Mouse (Mus musculus) myocyte (in vitro differentiated cells): ENCODE data around the gene Xpo4. TPM values are rescaled to one million over a fixed set of nuclear protein-coding genes. Genes with fewer than 3 reads are reported as not detected.

ENCODE experiments used
- H3K27me3 ChIP-seq: one replicate; pipeline ENCODE4 v1.6.1; 2011; ENCODE audit not compliant: control insufficient read depth, insufficient read depth, insufficient read length
- H3K36me3 ChIP-seq: one replicate; pipeline ENCODE4 v1.6.1; 2011; ENCODE audit not compliant: control insufficient read depth, insufficient read depth
- H3K4me2 ChIP-seq: one replicate; pipeline ENCODE4 v1.6.1; 2011; ENCODE audit warnings: low read depth, control low read depth
- H3K4me3 ChIP-seq: one replicate; pipeline ENCODE4 v1.5.1; 2011; ENCODE audit warnings: mild to moderate bottlenecking, control low read depth, moderate library complexity
- H3K79me2 ChIP-seq: one replicate; pipeline ENCODE4 v1.6.1; 2011; ENCODE audit not compliant: control insufficient read depth, insufficient read depth
- H3ac ChIP-seq: one replicate; pipeline ENCODE4 v1.6.1; 2011; ENCODE audit not compliant: control insufficient read depth, insufficient read length
- CEBPB ChIP-seq: IDR thresholded peaks from 2 replicates; pipeline ENCODE4 v1.6.1; 2011; ENCODE audit warnings: mild to moderate bottlenecking, moderate library complexity; ENCODE audit not compliant: poor library complexity, insufficient read depth, severe bottlenecking
- E2F4 ChIP-seq: IDR thresholded peaks from one replicate; pipeline ENCODE4 v1.6.1; 2011; ENCODE audit warnings: mild to moderate bottlenecking, control low read depth, moderate library complexity; ENCODE audit not compliant: insufficient read depth
- MAX ChIP-seq: IDR thresholded peaks from one replicate; pipeline ENCODE4 v1.6.1; 2011; ENCODE audit warnings: low read depth, mild to moderate bottlenecking, control low read depth
- MYOD1 ChIP-seq, 3 experiments: IDR thresholded peaks; one replicate each; pipeline ENCODE4 v1.6.1; 2011; ENCODE audit warnings: control low read depth in 2 of 3, low read depth in 2 of 3, mild to moderate bottlenecking in 2 of 3, moderate library complexity in 1 of 3; ENCODE audit not compliant: insufficient read length in 2 of 3, control insufficient read depth in 1 of 3
- MYOG ChIP-seq, 3 experiments: IDR thresholded peaks; one replicate each; pipeline ENCODE4 v1.6.1; 2011; ENCODE audit warnings: control low read depth in 2 of 3, low read depth in 2 of 3, mild to moderate bottlenecking in 2 of 3; ENCODE audit not compliant: insufficient read length in 2 of 3, control insufficient read depth in 1 of 3, insufficient read depth in 1 of 3
- POLR2A ChIP-seq: IDR thresholded peaks from one replicate; pipeline ENCODE4 v1.6.1; 2011; ENCODE audit warnings: low read depth, mild to moderate bottlenecking, control low read depth, moderate library complexity; ENCODE audit not compliant: insufficient read length
- POLR2AphosphoS2 ChIP-seq: IDR thresholded peaks from one replicate; pipeline ENCODE4 v1.6.1; 2011; ENCODE audit warnings: low read depth, control low read depth; ENCODE audit not compliant: insufficient read length
- REST ChIP-seq: IDR thresholded peaks from one replicate; pipeline ENCODE4 v1.6.1; 2011; ENCODE audit warnings: mild to moderate bottlenecking, control low read depth, moderate library complexity; ENCODE audit not compliant: insufficient read depth, insufficient read length
- SRF ChIP-seq: IDR thresholded peaks from one replicate; pipeline ENCODE4 v1.6.1; 2011; ENCODE audit warnings: low read depth; ENCODE audit not compliant: control insufficient read depth, insufficient read length
- TCF12 ChIP-seq: IDR thresholded peaks from one replicate; pipeline ENCODE4 v1.6.1; 2011; ENCODE audit warnings: mild to moderate bottlenecking, control low read depth; ENCODE audit not compliant: poor library complexity, insufficient read depth, severe bottlenecking
- TCF3 ChIP-seq: IDR thresholded peaks from one replicate; pipeline ENCODE4 v1.6.1; 2011; ENCODE audit warnings: low read depth, control low read depth; ENCODE audit not compliant: insufficient read length
- USF1 ChIP-seq: IDR thresholded peaks from one replicate; pipeline ENCODE4 v1.6.1; 2011; ENCODE audit warnings: low read depth, mild to moderate bottlenecking, control low read depth, moderate library complexity
- polyA plus RNA-seq: library from polyadenylated mRNA; unstranded; fragments of >200 nt; fragmentation: generic; extraction: Trizol; gene quantifications from one replicate; pipeline ENCODE4 v1.2.1, GENCODE M21; 2012; ENCODE audit warnings: missing spikeins

Gene Xpo4
- polyA plus RNA-seq, 1 experiment: 3.0 TPM

DNA sequence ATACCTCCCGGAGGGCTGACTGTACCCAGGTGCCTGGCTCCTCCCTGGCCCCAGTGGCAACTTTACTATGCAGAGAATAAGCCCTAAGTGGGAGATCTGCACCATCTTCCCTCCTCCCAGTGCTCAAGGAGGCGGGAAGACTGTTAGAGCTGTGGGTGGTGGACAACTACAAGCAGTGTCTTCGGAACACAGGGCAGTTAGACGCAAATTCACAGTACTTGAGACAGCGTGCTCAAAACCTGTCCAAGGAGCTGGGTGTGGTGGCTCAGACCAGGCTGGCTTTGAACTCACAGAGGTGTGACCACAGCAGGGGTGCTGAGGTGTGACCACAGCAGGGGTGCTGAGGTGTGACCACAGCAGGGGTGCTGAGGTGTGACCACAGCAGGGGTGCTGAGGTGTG is 110.8 kb downstream of the Xpo4 start:
- Histone ChIP-seq H3K79me2 (no peaks in the 10 kb centered on the region), H3K36me3 (peaks cover 8% of the 10 kb centered on the region), H3K4me2 (no peak overlapping the region), H3K27me3 (no peaks in the 10 kb centered on the region), H3K4me3 (no peak overlapping the region), H3ac (no peak overlapping the region)
- TF ChIP-seq MYOG (IDR thresholded peaks at IDR 0.05; ENCODE audit: control insufficient read depth in 1 of 3, insufficient read depth in 1 of 3, insufficient read length in 2 of 3, low read depth in 2 of 3) (no peak), SRF (no peak), TCF12 (no peak), REST (no peak), TCF3 (no peak), MYOD1 (IDR thresholded peaks at IDR 0.05; ENCODE audit: control insufficient read depth in 1 of 3, insufficient read length in 2 of 3, low read depth in 2 of 3) (no peak), CEBPB (no peak), POLR2AphosphoS2 (no peak)

DNA sequence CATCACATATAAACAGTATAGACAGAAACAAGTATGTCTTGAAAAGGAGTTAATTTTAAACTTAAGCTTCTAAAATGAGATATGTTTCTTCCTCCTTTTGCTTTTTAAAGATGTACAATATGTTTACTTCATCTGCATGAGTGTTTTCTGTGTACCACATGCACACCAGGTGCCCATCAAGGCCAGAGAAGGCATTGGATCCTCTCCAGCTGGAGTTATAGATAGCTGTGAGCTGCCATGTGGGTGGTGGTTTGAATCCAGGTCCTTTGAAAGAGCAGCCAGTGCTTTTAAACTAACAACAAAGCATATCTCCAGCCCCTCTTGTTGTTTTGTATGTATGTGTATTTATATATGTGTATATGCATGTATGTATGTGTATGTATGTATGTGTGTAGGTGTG is 112.3 kb downstream of the Xpo4 start:
- Histone ChIP-seq H3K4me3 (no peak overlapping the region), H3ac (no peak overlapping the region), H3K4me2 (no peak overlapping the region), H3K36me3 (peaks cover 8% of the 10 kb centered on the region), H3K27me3 (no peaks in the 10 kb centered on the region), H3K79me2 (no peaks in the 10 kb centered on the region)
- no peak for TF ChIP-seq USF1
- TF ChIP-seq POLR2AphosphoS2: no peak
- no peak for TF ChIP-seq CEBPB
- no peak for TF ChIP-seq POLR2A
- TF ChIP-seq REST: no peak
- no peak for TF ChIP-seq TCF3
- no peak for TF ChIP-seq MYOG (IDR thresholded peaks at IDR 0.05; ENCODE audit: control insufficient read depth in 1 of 3, insufficient read depth in 1 of 3, insufficient read length in 2 of 3, low read depth in 2 of 3)
- no peak for TF ChIP-seq MAX
- TF ChIP-seq E2F4: no peak
- no peak for TF ChIP-seq MYOD1 (IDR thresholded peaks at IDR 0.05; ENCODE audit: control insufficient read depth in 1 of 3, insufficient read length in 2 of 3, low read depth in 2 of 3)
- TF ChIP-seq TCF12: no peak
- TF ChIP-seq SRF: no peak

DNA sequence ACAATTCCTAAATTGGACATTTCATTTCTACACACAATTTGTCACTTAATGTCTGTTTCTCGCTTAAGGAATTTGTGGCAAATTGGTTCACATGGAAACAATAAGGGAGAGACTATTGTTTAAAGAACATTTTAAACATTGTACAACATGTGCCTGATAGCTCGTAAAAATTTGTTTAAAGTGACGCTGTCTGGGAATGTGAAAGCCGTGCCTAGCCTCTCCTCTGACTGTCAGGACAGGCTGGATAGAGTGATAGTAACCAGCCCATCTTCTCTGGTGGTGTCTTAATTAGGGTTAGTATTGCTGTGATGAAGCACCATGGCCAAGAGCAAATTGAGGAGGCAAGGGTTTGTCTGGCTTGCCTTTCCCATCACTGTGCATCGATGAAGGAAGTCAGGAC is 118.2 kb downstream of the Xpo4 start:
- H3K4me3 ChIP-seq: no peak overlapping the region
- TF ChIP-seq POLR2A: no peak
- TF ChIP-seq TCF12: no peak
- no peak for TF ChIP-seq POLR2AphosphoS2
- no peak for TF ChIP-seq E2F4
- TF ChIP-seq MYOD1 (IDR thresholded peaks at IDR 0.05; ENCODE audit: control insufficient read depth in 1 of 3, insufficient read length in 2 of 3, low read depth in 2 of 3): no peak
- no peak for TF ChIP-seq MAX
- no peak for TF ChIP-seq MYOG (IDR thresholded peaks at IDR 0.05; ENCODE audit: control insufficient read depth in 1 of 3, insufficient read depth in 1 of 3, insufficient read length in 2 of 3, low read depth in 2 of 3)
- TF ChIP-seq SRF: no peak
- no peak for TF ChIP-seq USF1
- TF ChIP-seq REST: no peak
- TF ChIP-seq TCF3: no peak
- no peak for TF ChIP-seq CEBPB
- H3K79me2 ChIP-seq: no peaks in the 10 kb centered on the region
- H3K27me3 ChIP-seq: no peaks in the 10 kb centered on the region
- H3K4me2 ChIP-seq: no peak overlapping the region
- no peak overlapping the region for H3ac ChIP-seq
- peaks cover 5% of the 10 kb centered on the region for H3K36me3 ChIP-seq

DNA sequence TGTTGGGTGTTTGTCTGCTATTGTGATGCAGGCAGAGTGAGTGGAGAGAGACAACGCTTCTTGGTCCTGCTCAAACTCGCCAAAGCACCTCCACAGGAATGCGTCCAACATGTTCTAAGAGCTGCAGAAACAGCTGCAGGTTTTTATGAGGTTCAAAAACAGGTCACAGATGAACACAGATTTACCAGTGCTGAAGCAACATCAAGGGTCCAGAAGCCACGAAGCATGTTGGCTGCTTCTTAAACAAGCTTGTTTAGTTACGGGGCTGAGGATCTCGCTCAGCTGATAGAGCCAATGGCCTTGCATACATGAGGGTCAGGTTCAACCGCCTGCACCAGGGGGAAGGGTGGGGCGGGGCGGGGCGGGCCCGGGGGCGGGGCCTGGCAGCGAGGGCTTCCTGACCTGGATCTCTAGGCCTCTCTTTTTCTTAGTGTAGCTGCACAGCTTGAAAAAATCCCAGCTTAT is 118.6 kb downstream of the Xpo4 start:
- H3K4me2 ChIP-seq: no peak overlapping the region

DNA sequence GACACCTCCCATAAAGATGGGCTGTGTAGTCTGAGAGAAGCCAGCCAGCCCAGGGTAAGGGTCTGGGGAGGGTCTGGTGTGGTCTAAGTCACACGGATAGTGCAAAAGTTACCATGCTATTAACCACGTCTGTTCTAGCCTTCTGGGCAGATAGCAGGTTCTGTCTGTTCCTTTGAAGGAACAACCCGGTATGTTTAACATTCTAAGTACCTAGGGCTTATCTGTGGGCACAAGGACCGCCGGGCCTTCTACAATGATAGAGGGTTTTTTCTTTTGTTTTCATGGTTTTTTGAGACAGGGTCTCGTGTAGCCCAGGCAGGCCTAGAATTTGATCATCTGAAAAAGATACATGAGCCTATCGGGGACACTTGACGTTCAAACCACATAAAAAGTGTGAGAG is 119.1 kb downstream of the Xpo4 start:
- no peaks in the 10 kb centered on the region for H3K79me2 ChIP-seq
- H3K4me2 ChIP-seq: no peak overlapping the region
- peaks cover 5% of the 10 kb centered on the region for H3K36me3 ChIP-seq
- H3K27me3 ChIP-seq: no peaks in the 10 kb centered on the region
- no peak for TF ChIP-seq MYOG (IDR thresholded peaks at IDR 0.05; ENCODE audit: control insufficient read depth in 1 of 3, insufficient read depth in 1 of 3, insufficient read length in 2 of 3, low read depth in 2 of 3)
- TF ChIP-seq USF1: no peak
- no peak for TF ChIP-seq MYOD1 (IDR thresholded peaks at IDR 0.05; ENCODE audit: control insufficient read depth in 1 of 3, insufficient read length in 2 of 3, low read depth in 2 of 3)
- TF ChIP-seq MAX: no peak
- TF ChIP-seq E2F4: no peak
- no peak for TF ChIP-seq SRF
- no peak for TF ChIP-seq REST
- no peak for TF ChIP-seq TCF12
- TF ChIP-seq POLR2AphosphoS2: no peak
- no peak for TF ChIP-seq CEBPB
- TF ChIP-seq POLR2A: no peak
- no peak for TF ChIP-seq TCF3
- H3ac ChIP-seq: no peak overlapping the region
- no peak overlapping the region for H3K4me3 ChIP-seq

More for the DNA sequence above, 118.6 kb downstream of the Xpo4 start:
- Histone ChIP-seq H3ac (no peak overlapping the region), H3K36me3 (peaks cover 5% of the 10 kb centered on the region), H3K79me2 (no peaks in the 10 kb centered on the region), H3K4me3 (no peak overlapping the region), H3K27me3 (no peaks in the 10 kb centered on the region)
- TF ChIP-seq MYOG (IDR thresholded peaks at IDR 0.05; ENCODE audit: control insufficient read depth in 1 of 3, insufficient read depth in 1 of 3, insufficient read length in 2 of 3, low read depth in 2 of 3) (peak in 2 of 3 experiments; percentile 28 to 40), E2F4 (no peak), MYOD1 (IDR thresholded peaks at IDR 0.05; ENCODE audit: control insufficient read depth in 1 of 3, insufficient read length in 2 of 3, low read depth in 2 of 3) (peak in 2 of 3 experiments; percentile 40 to 63)
